Comparison of ENCODE assay signal across 8 mouse cellular contexts in the genomic region with DNA sequence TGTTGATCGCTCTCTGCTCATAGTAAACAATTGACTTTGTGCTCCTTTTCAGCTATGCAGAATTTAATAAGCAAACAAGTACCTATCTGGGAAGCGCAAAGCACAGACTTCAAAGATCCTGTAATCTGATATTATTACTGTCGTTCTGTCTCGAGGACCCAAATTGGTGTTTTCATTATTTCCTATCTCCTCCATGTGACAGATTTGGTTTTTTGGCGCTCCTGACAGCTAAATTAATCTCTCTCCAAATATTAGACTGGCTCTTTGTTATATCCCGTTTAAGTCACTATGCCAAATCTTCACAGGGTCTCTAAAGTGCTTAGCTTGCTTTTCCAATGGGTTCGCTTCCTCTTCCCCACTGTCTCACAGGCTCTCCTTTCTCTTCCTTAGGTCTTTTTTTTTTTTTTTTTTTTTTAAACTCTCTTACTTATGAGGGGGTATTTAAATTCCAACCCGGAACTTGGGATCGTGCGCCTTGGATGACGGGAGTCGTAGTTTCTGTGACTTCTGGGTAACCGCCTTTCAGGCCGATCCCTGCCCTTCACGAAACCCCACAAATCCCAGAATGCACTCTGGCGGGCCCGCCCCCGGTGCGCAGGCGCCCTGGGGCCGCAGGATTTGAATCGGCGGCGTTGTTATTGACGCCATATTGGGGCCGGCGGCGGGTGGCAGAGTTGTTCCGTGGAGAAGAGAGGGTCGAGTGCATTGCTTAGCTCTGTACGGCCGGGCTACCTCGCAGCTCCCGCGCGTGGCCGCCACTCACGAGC. TPM values are rescaled to one million over a fixed set of nuclear protein-coding genes. Genes with fewer than 3 reads are reported as not detected.
DNase-seq lines count a peak whose midpoint lies in the region; ATAC-seq and TF ChIP-seq lines count a peak whose summit lies in the region.

No protein-coding gene starts in this region.

- H3K4me2 ChIP-seq in lung, postnatal 0 days (replicated peaks; ENCODE audit: low read depth, low read length), result peak overlapping the region; percentile 65

- no peaks in the 10 kb centered on the region for H3K9me3 ChIP-seq in hindbrain, embryonic 10.5 days
- H3K9me3 ChIP-seq in lung, postnatal 0 days (ENCODE audit: low read length), result no peaks in the 10 kb centered on the region

- H3K4me1 ChIP-seq in hindbrain, embryonic 10.5 days (replicated peaks), result peaks cover 31% of the 10 kb centered on the region
- H3K4me1 ChIP-seq in lung, postnatal 0 days (ENCODE audit: insufficient read depth, low read depth, low read length), result no peaks in the 10 kb centered on the region; the same call in 1 of the 2 replicates

- peak overlapping the region; percentile 99 for H3K27ac ChIP-seq in hindbrain, embryonic 10.5 days
- peak overlapping the region; percentile 96 for H3K27ac ChIP-seq in lung, postnatal 0 days (ENCODE audit: low read length)

- peak; percentile 96 for DNase-seq in MN1 (ENCODE audit: low spot score)
- DNase-seq in cerebellum, adult 9-10 months, result peak; percentile 98
- peak; percentile 97 for DNase-seq in hindbrain, embryonic 10.5 days (ENCODE audit: low spot score)
- peak; percentile 97 for DNase-seq in layer of hippocampus, adult 9-11 months
- peak; percentile 99 for DNase-seq in lung, postnatal 0 days (ENCODE audit: low spot score)
- peak; percentile 92 for DNase-seq in ovary, postnatal 14 days (ENCODE audit: low spot score)
- DNase-seq in thymus, postnatal 14 days, result peak; percentile 97

- peaks cover 10% of the 10 kb centered on the region; the same call in 1 of the 2 replicates for H3K36me3 ChIP-seq in hindbrain, embryonic 10.5 days
- no peaks in the 10 kb centered on the region for H3K36me3 ChIP-seq in lung, postnatal 0 days (ENCODE audit: insufficient read depth, low read length)

- no peaks in the 10 kb centered on the region for H3K27me3 ChIP-seq in hindbrain, embryonic 10.5 days (ENCODE audit: insufficient read depth, poor library complexity, severe bottlenecking)
- H3K27me3 ChIP-seq in lung, postnatal 0 days (replicated peaks; ENCODE audit: insufficient read depth, low read length), result no peaks in the 10 kb centered on the region

- 0 out of 2 replicates have a peak, but pooled peaks have one; percentile 59 for TF ChIP-seq EP300 in lung, postnatal 0 days (IDR thresholded peaks at IDR 0.05)

- 3% methylated on average over 38 of the region's 38 CpGs for WGBS in hindbrain, embryonic 10.5 days
- WGBS in lung, postnatal 0 days, result 2% methylated on average over 37 of the region's 38 CpGs

- no peak for TF ChIP-seq CTCF in lung, postnatal 0 days (IDR thresholded peaks at IDR 0.05)

- peak overlapping the region; percentile 92 for H3K9ac ChIP-seq in lung, postnatal 0 days (replicated peaks; ENCODE audit: low read depth)

- peak; percentile 98 for ATAC-seq in frontal cortex, adult (ENCODE audit: low TSS enrichment)
- peak; percentile 95 for ATAC-seq in lung, postnatal 0 days

- H3K4me3 ChIP-seq in hindbrain, embryonic 10.5 days, result peak overlapping the region; percentile 99
- peak overlapping the region; percentile 99 for H3K4me3 ChIP-seq in lung, postnatal 0 days (ENCODE audit: low read depth, low read length)

RNA-seq across cellular contexts. Expression of gene Akirin2, which starts 0.6 kb away (rescaled TPM):
- polyA plus RNA-seq in hindbrain, embryonic 10.5 days (2016; fragmentation: Nextera tagmentation; extraction: Ambion mirVana), result 69.2 and 85.7 TPM in 2 replicates
- polyA plus RNA-seq in lung, postnatal 0 days (2015; fragmentation: Nextera tagmentation; extraction: Ambion mirVana), result 45.5 and 46.2 TPM in 2 replicates

Comparison
In these comparisons a context has a peak if more than half of its experiments do, and no peak if none do; other contexts are left out.
1. Peak in every context shown above with its lines: DNase-seq, ATAC-seq, H3K4me3 ChIP-seq and H3K27ac ChIP-seq.